Mouse (Mus musculus): Measurements from ENCODE around the gene Hcn1.

GRCm38 (mm10) chr13:117687670-117688069 lies 85.5 kb downstream of the Hcn1 start:
- no peak for TF ChIP-seq POLR2A (IDR thresholded peaks at IDR 0.05; ENCODE audit: insufficient read depth, low read depth, low read length)
- TF ChIP-seq CTCF (IDR thresholded peaks at IDR 0.05; ENCODE audit: insufficient read depth, low read depth, low read length), result no peak
